In genomic region chr2:134792926-134793325, GRCm38 (mm10) we compare ENCODE assay signal across 24 mouse cellular contexts. TPM values are rescaled to one million over a fixed set of nuclear protein-coding genes. Genes with fewer than 3 reads are reported as not detected.
DNase-seq lines count a peak whose midpoint lies in the region; ATAC-seq lines count a peak whose summit lies in the region.
"Had no signal": no experiment of that assay in that cellular context is flagged by ENCODE, and none has a peak within 500 bp of the region (broad histone marks: within the 10 kb centered on the region; RNA-seq: fewer than 3 reads in every experiment).

No protein-coding gene starts in this region.

- no peaks in the 10 kb centered on the region for H3K36me3 ChIP-seq in embryonic facial prominence, embryonic 13.5 days
- H3K36me3 ChIP-seq in embryonic facial prominence, embryonic 10.5 days (replicated peaks) = no peaks in the 10 kb centered on the region
- no peaks in the 10 kb centered on the region for H3K36me3 ChIP-seq in liver, embryonic 13.5 days
- no peaks in the 10 kb centered on the region for H3K36me3 ChIP-seq in limb, embryonic 11.5 days (ENCODE audit: control insufficient read depth, insufficient read depth, low read length)
- no peaks in the 10 kb centered on the region for H3K36me3 ChIP-seq in liver, embryonic 16.5 days (ENCODE audit: control insufficient read depth, insufficient read depth)
- H3K36me3 ChIP-seq: heart, embryonic 10.5 days; hindbrain, embryonic 13.5 days; midbrain, embryonic 13.5 days had no signal

- H3K4me2 ChIP-seq in embryonic facial prominence, embryonic 13.5 days = peak overlapping the region; percentile 20; the same call in 1 of the 2 replicates
- H3K4me2 ChIP-seq in liver, embryonic 13.5 days = peak overlapping the region; percentile 10; the same call in 1 of the 2 replicates
- H3K4me2 ChIP-seq in limb, embryonic 11.5 days (ENCODE audit: low read depth, severe bottlenecking) = peak overlapping the region; percentile 24; the same call in 1 of the 2 replicates
- no peak overlapping the region; the same call in 1 of the 2 replicates for H3K4me2 ChIP-seq in liver, embryonic 16.5 days (ENCODE audit: low read depth, low read length)
- H3K4me2 ChIP-seq: hindbrain, embryonic 13.5 days; midbrain, embryonic 13.5 days had no signal

- no peak overlapping the region for H3K4me3 ChIP-seq in embryonic facial prominence, embryonic 13.5 days
- H3K4me3 ChIP-seq in embryonic facial prominence, embryonic 10.5 days = no peak overlapping the region
- no peak overlapping the region for H3K4me3 ChIP-seq in liver, embryonic 13.5 days (replicated peaks)
- H3K4me3 ChIP-seq in limb, embryonic 11.5 days (ENCODE audit: low read depth, low read length) = no peak overlapping the region
- no peak overlapping the region for H3K4me3 ChIP-seq in liver, embryonic 16.5 days (ENCODE audit: low read depth, low read length)
- H3K4me3 ChIP-seq: gastrocnemius, adult 2 months; heart, embryonic 10.5 days; hindbrain, embryonic 13.5 days; layer of hippocampus, adult 2 months; megakaryocyte, embryonic 14.5 days; midbrain, embryonic 13.5 days had no signal

- WGBS in embryonic facial prominence, embryonic 13.5 days = 46% methylated on average over 7 of the region's 7 CpGs
- WGBS in embryonic facial prominence, embryonic 10.5 days = 64% methylated on average over 7 of the region's 7 CpGs
- WGBS in liver, embryonic 13.5 days (ENCODE audit: insufficient replicate concordance) = 57% methylated on average over 7 of the region's 7 CpGs
- WGBS in limb, embryonic 11.5 days = 24% methylated on average over 7 of the region's 7 CpGs
- WGBS in liver, embryonic 16.5 days (ENCODE audit: insufficient replicate concordance) = 54% methylated on average over 7 of the region's 7 CpGs

- peaks cover 12% of the 10 kb centered on the region for H3K4me1 ChIP-seq in embryonic facial prominence, embryonic 13.5 days
- H3K4me1 ChIP-seq in embryonic facial prominence, embryonic 10.5 days = peaks cover 10% of the 10 kb centered on the region
- no peaks in the 10 kb centered on the region for H3K4me1 ChIP-seq in liver, embryonic 13.5 days (replicated peaks)
- H3K4me1 ChIP-seq in limb, embryonic 11.5 days (ENCODE audit: control insufficient read depth, insufficient read depth, low read length) = peaks cover 10% of the 10 kb centered on the region; the same call in 1 of the 2 replicates
- no peaks in the 10 kb centered on the region for H3K4me1 ChIP-seq in liver, embryonic 16.5 days (ENCODE audit: control insufficient read depth, low read depth, low read length)

- H3K9me3 ChIP-seq in embryonic facial prominence, embryonic 13.5 days = no peaks in the 10 kb centered on the region
- H3K9me3 ChIP-seq in embryonic facial prominence, embryonic 10.5 days = no peaks in the 10 kb centered on the region
- H3K9me3 ChIP-seq in liver, embryonic 13.5 days (replicated peaks) = no peaks in the 10 kb centered on the region
- no peaks in the 10 kb centered on the region for H3K9me3 ChIP-seq in limb, embryonic 11.5 days (ENCODE audit: control insufficient read depth, low read length)
- H3K9me3 ChIP-seq in liver, embryonic 16.5 days (replicated peaks; ENCODE audit: control insufficient read depth, low read length) = no peaks in the 10 kb centered on the region
- H3K9me3 ChIP-seq: heart, embryonic 10.5 days; hindbrain, embryonic 13.5 days; midbrain, embryonic 13.5 days had no signal

- no peak for DNase-seq in embryonic facial prominence, embryonic 10.5 days (ENCODE audit: low spot score)
- no peak for DNase-seq in liver, embryonic 13.5 days
- no peak for DNase-seq in liver
- no peak for DNase-seq in limb, embryonic 11.5 days (ENCODE audit: low spot score)
- DNase-seq in right cerebral cortex, postnatal 25 days = no peak
- DNase-seq: adrenal gland, adult 8-10 months; cerebellum, adult 18-20 months; cerebellum, postnatal 14 days; gastrocnemius, adult 2 months; heart, postnatal 36 days; kidney, postnatal 25 days; right cerebral cortex, postnatal 14 days; spleen, adult 18-20 months; thymus, postnatal 25 days had no signal

- no peaks in the 10 kb centered on the region for H3K27me3 ChIP-seq in embryonic facial prominence, embryonic 13.5 days
- peaks cover 3% of the 10 kb centered on the region; the same call in 1 of the 2 replicates for H3K27me3 ChIP-seq in embryonic facial prominence, embryonic 10.5 days (replicated peaks; ENCODE audit: low read depth, poor library complexity, severe bottlenecking)
- 0 out of 2 replicates have a peak, but pooled peaks cover 4% of the 10 kb centered on the region for H3K27me3 ChIP-seq in liver, embryonic 13.5 days
- no peaks in the 10 kb centered on the region for H3K27me3 ChIP-seq in limb, embryonic 11.5 days (ENCODE audit: control insufficient read depth, insufficient read depth, low read length)
- no peaks in the 10 kb centered on the region for H3K27me3 ChIP-seq in liver, embryonic 16.5 days (ENCODE audit: control insufficient read depth, insufficient read depth, low read depth, low read length)
- H3K27me3 ChIP-seq: hindbrain, embryonic 13.5 days; midbrain, embryonic 13.5 days had no signal

- no peak overlapping the region for H3K9ac ChIP-seq in embryonic facial prominence, embryonic 13.5 days
- no peak overlapping the region for H3K9ac ChIP-seq in liver, embryonic 13.5 days
- H3K9ac ChIP-seq in limb, embryonic 11.5 days (ENCODE audit: low read length) = no peak overlapping the region
- H3K9ac ChIP-seq in liver, embryonic 16.5 days (ENCODE audit: low read depth, low read length) = no peak overlapping the region
- H3K9ac ChIP-seq: hindbrain, embryonic 13.5 days; midbrain, embryonic 13.5 days had no signal

- no peak for ATAC-seq in embryonic facial prominence, embryonic 13.5 days (ENCODE audit: insufficient number of reproducible peaks, insufficient read depth, low FRiP score, low TSS enrichment, low read depth)
- peak; percentile 53; the same call in 1 of the 2 replicates for ATAC-seq in liver, embryonic 13.5 days (ENCODE audit: low read depth)
- peak; percentile 40; the same call in 1 of the 2 replicates for ATAC-seq in limb, embryonic 11.5 days (ENCODE audit: insufficient number of reproducible peaks, low FRiP score, low TSS enrichment, low read depth)
- ATAC-seq in liver, embryonic 16.5 days (ENCODE audit: low read depth) = peak; percentile 77
- ATAC-seq: activated CD4-positive, CD25-positive, alpha-beta regulatory T cell, adult 4 months; forebrain, embryonic 14.5 days; inflammation-experienced regulatory T-cells, adult 6 months; midbrain, embryonic 13.5 days had no signal

- H3K27ac ChIP-seq in embryonic facial prominence, embryonic 13.5 days = no peak overlapping the region
- no peak overlapping the region for H3K27ac ChIP-seq in embryonic facial prominence, embryonic 10.5 days (replicated peaks)
- no peak overlapping the region for H3K27ac ChIP-seq in liver, embryonic 13.5 days
- no peak overlapping the region for H3K27ac ChIP-seq in limb, embryonic 11.5 days (replicated peaks; ENCODE audit: low read depth, low read length)
- no peak overlapping the region for H3K27ac ChIP-seq in liver, embryonic 16.5 days (ENCODE audit: low read length)
- H3K27ac ChIP-seq: gastrocnemius, adult 2 months; heart, embryonic 10.5 days; hindbrain, embryonic 13.5 days; layer of hippocampus, adult 2 months; midbrain, embryonic 13.5 days had no signal

RNA-seq across cellular contexts. Expression of gene Plcb1, which starts 7.1 kb away (rescaled TPM):
- 14.1 and 18.3 TPM in 2 replicates for polyA plus RNA-seq in embryonic facial prominence, embryonic 13.5 days (2015; fragmentation: Nextera tagmentation; extraction: Ambion mirVana)
- 4.6 and 6.0 TPM in 2 replicates for polyA plus RNA-seq in embryonic facial prominence, embryonic 10.5 days (2016; fragmentation: Nextera tagmentation; extraction: Ambion mirVana)
- polyA plus RNA-seq in liver, embryonic 13.5 days (2015; fragmentation: Nextera tagmentation; extraction: Ambion mirVana) = 2.4 and 2.5 TPM in 2 replicates
- polyA plus RNA-seq in limb, embryonic 11.5 days (2014; fragmentation: Nextera tagmentation; extraction: Ambion mirVana) = 10.4 and 10.8 TPM in 2 replicates
- 3.9 and 4.6 TPM in 2 replicates for polyA plus RNA-seq in liver, embryonic 16.5 days (2015; fragmentation: Nextera tagmentation; extraction: Ambion mirVana)
- polyA plus RNA-seq: activated CD4-positive, CD25-positive, alpha-beta regulatory T cell, adult 4 months had no signal
